In genomic region chr8:71676803-71677202, GRCm38 (mm10) we compare ENCODE assay signal across 8 mouse cellular contexts. TPM values are rescaled to one million over a fixed set of nuclear protein-coding genes. Genes with fewer than 3 reads are reported as not detected.
DNase-seq lines count a peak whose midpoint lies in the region; ATAC-seq lines count a peak whose summit lies in the region.

No protein-coding gene starts in this region.

- no peak for ATAC-seq in lung, embryonic 15.5 days (ENCODE audit: borderline replicate concordance, extremely low read depth, low FRiP score, low TSS enrichment)
- ATAC-seq in forebrain, embryonic 11.5 days (replicated peaks; ENCODE audit: low FRiP score) = no peak
- ATAC-seq in limb, embryonic 11.5 days (ENCODE audit: insufficient number of reproducible peaks, low FRiP score, low TSS enrichment, low read depth) = no peak
- no peak for ATAC-seq in neural tube, embryonic 15.5 days (ENCODE audit: low FRiP score)

- peak overlapping the region; percentile 59 for H3K4me3 ChIP-seq in lung, embryonic 15.5 days
- peak overlapping the region; percentile 59; the same call in 1 of the 2 replicates for H3K4me3 ChIP-seq in forebrain, embryonic 11.5 days (ENCODE audit: low read depth, low read length)
- H3K4me3 ChIP-seq in limb, embryonic 11.5 days (ENCODE audit: low read depth, low read length) = peak overlapping the region; percentile 61; the same call in 1 of the 2 replicates
- H3K4me3 ChIP-seq in neural tube, embryonic 15.5 days (replicated peaks) = peak overlapping the region; percentile 51

- H3K4me1 ChIP-seq in lung, embryonic 15.5 days = peaks cover 27% of the 10 kb centered on the region
- H3K4me1 ChIP-seq in forebrain, embryonic 11.5 days (replicated peaks; ENCODE audit: control insufficient read depth, insufficient read depth, low read length) = peaks cover 7% of the 10 kb centered on the region; the same call in 1 of the 2 replicates
- H3K4me1 ChIP-seq in limb, embryonic 11.5 days (ENCODE audit: control insufficient read depth, insufficient read depth, low read length) = 0 out of 2 replicates have a peak, but pooled peaks cover 5% of the 10 kb centered on the region
- H3K4me1 ChIP-seq in neural tube, embryonic 15.5 days = peaks cover 40% of the 10 kb centered on the region

- H3K9me3 ChIP-seq in lung, embryonic 15.5 days = no peaks in the 10 kb centered on the region
- H3K9me3 ChIP-seq in forebrain, embryonic 11.5 days (ENCODE audit: control insufficient read depth, low read length) = no peaks in the 10 kb centered on the region
- H3K9me3 ChIP-seq in limb, embryonic 11.5 days (ENCODE audit: control insufficient read depth, low read length) = no peaks in the 10 kb centered on the region
- no peaks in the 10 kb centered on the region for H3K9me3 ChIP-seq in neural tube, embryonic 15.5 days (replicated peaks)

- peaks cover 43% of the 10 kb centered on the region for H3K27me3 ChIP-seq in lung, embryonic 15.5 days
- H3K27me3 ChIP-seq in forebrain, embryonic 11.5 days (ENCODE audit: control insufficient read depth, insufficient read depth, low read length) = peaks cover 60% of the 10 kb centered on the region
- peaks cover 50% of the 10 kb centered on the region for H3K27me3 ChIP-seq in limb, embryonic 11.5 days (ENCODE audit: control insufficient read depth, insufficient read depth, low read length)
- H3K27me3 ChIP-seq in neural tube, embryonic 15.5 days (replicated peaks) = peaks cover 61% of the 10 kb centered on the region

- H3K4me2 ChIP-seq in lung, embryonic 15.5 days = peak overlapping the region; percentile 79
- peak overlapping the region; percentile 94 for H3K4me2 ChIP-seq in forebrain, embryonic 11.5 days (ENCODE audit: low read depth, low read length, severe bottlenecking)
- H3K4me2 ChIP-seq in limb, embryonic 11.5 days (ENCODE audit: low read depth, severe bottlenecking) = peak overlapping the region; percentile 91
- H3K4me2 ChIP-seq in neural tube, embryonic 15.5 days = peak overlapping the region; percentile 66

- H3K36me3 ChIP-seq in lung, embryonic 15.5 days = no peaks in the 10 kb centered on the region
- H3K36me3 ChIP-seq in forebrain, embryonic 11.5 days (ENCODE audit: control insufficient read depth, insufficient read depth, low read length) = no peaks in the 10 kb centered on the region
- H3K36me3 ChIP-seq in limb, embryonic 11.5 days (ENCODE audit: control insufficient read depth, insufficient read depth, low read length) = no peaks in the 10 kb centered on the region; the same call in 1 of the 2 replicates
- H3K36me3 ChIP-seq in neural tube, embryonic 15.5 days = no peaks in the 10 kb centered on the region

- WGBS in lung, embryonic 15.5 days = 48% methylated on average over 9 of the region's 9 CpGs
- 59% methylated on average over 9 of the region's 9 CpGs for WGBS in forebrain, embryonic 11.5 days
- WGBS in limb, embryonic 11.5 days = 52% methylated on average over 9 of the region's 9 CpGs
- WGBS in neural tube, embryonic 15.5 days = 55% methylated on average over 9 of the region's 9 CpGs

- no peak for DNase-seq in lung, adult 18-20 months
- no peak for DNase-seq in forebrain, embryonic 11.5 days (ENCODE audit: low spot score)
- DNase-seq in limb, embryonic 11.5 days (ENCODE audit: low spot score) = no peak
- DNase-seq in frontal cortex, adult 2 months (ENCODE audit: extremely low spot score in 1 of 2, low spot score in 1 of 2) = no peak
- DNase-seq in ovary, adult 18-20 months (ENCODE audit: low spot score) = no peak
- DNase-seq in ovary, postnatal 36 days (ENCODE audit: low spot score) = no peak

- peak overlapping the region; percentile 64 for H3K9ac ChIP-seq in lung, embryonic 15.5 days
- H3K9ac ChIP-seq in forebrain, embryonic 11.5 days (ENCODE audit: low read length) = peak overlapping the region; percentile 72; the same call in 1 of the 2 replicates
- H3K9ac ChIP-seq in limb, embryonic 11.5 days (ENCODE audit: low read length) = no peak overlapping the region
- peak overlapping the region; percentile 63; the same call in 1 of the 2 replicates for H3K9ac ChIP-seq in neural tube, embryonic 15.5 days (replicated peaks)

- H3K27ac ChIP-seq in lung, embryonic 15.5 days = peak overlapping the region; percentile 75
- H3K27ac ChIP-seq in forebrain, embryonic 11.5 days (ENCODE audit: low read depth, low read length) = no peak overlapping the region
- H3K27ac ChIP-seq in limb, embryonic 11.5 days (replicated peaks; ENCODE audit: low read depth, low read length) = no peak overlapping the region
- H3K27ac ChIP-seq in neural tube, embryonic 15.5 days (replicated peaks) = peak overlapping the region; percentile 67; the same call in 1 of the 2 replicates

RNA-seq across cellular contexts. Expression of gene Jak3, which starts 0.7 kb away (rescaled TPM):
- 9.9 TPM in 2 replicates for polyA plus RNA-seq in lung, embryonic 15.5 days (2015; fragmentation: Nextera tagmentation; extraction: Ambion mirVana)
- 2.3 TPM in 2 replicates for polyA plus RNA-seq in forebrain, embryonic 11.5 days (2014; fragmentation: Nextera tagmentation; extraction: Ambion mirVana)
- 1.4 and 2.5 TPM in 2 replicates for polyA plus RNA-seq in limb, embryonic 11.5 days (2014; fragmentation: Nextera tagmentation; extraction: Ambion mirVana)
- 7.4 and 11.5 TPM in 2 replicates for polyA plus RNA-seq in neural tube, embryonic 15.5 days (2015; fragmentation: Nextera tagmentation; extraction: Ambion mirVana)
- 5.6 and 5.7 TPM in 2 replicates for polyA plus RNA-seq in frontal cortex, adult 2 months (2012; rRNA removed)

RNA-seq across cellular contexts. Expression of gene Unc13a, which starts 5.2 kb away (rescaled TPM):
- 0.66 and 0.81 TPM in 2 replicates for polyA plus RNA-seq in lung, embryonic 15.5 days (2015; fragmentation: Nextera tagmentation; extraction: Ambion mirVana)
- polyA plus RNA-seq in forebrain, embryonic 11.5 days (2014; fragmentation: Nextera tagmentation; extraction: Ambion mirVana) = 6.5 and 6.6 TPM in 2 replicates
- polyA plus RNA-seq in limb, embryonic 11.5 days (2014; fragmentation: Nextera tagmentation; extraction: Ambion mirVana) = 0.50 and 0.59 TPM in 2 replicates
- polyA plus RNA-seq in neural tube, embryonic 15.5 days (2015; fragmentation: Nextera tagmentation; extraction: Ambion mirVana) = 18.1 and 22.2 TPM in 2 replicates
- 172 and 176 TPM in 2 replicates for polyA plus RNA-seq in frontal cortex, adult 2 months (2012; rRNA removed)

RNA-seq across cellular contexts. Expression of gene Insl3, which starts 12.2 kb away (rescaled TPM):
- 0.63 and 1.3 TPM in 2 replicates for polyA plus RNA-seq in lung, embryonic 15.5 days (2015; fragmentation: Nextera tagmentation; extraction: Ambion mirVana)
- polyA plus RNA-seq in forebrain, embryonic 11.5 days (2014; fragmentation: Nextera tagmentation; extraction: Ambion mirVana) = not detected in 2 replicates
- not detected in 2 replicates for polyA plus RNA-seq in limb, embryonic 11.5 days (2014; fragmentation: Nextera tagmentation; extraction: Ambion mirVana)
- 1.4 and 2.8 TPM in 2 replicates for polyA plus RNA-seq in neural tube, embryonic 15.5 days (2015; fragmentation: Nextera tagmentation; extraction: Ambion mirVana)
- 1.4 and 1.8 TPM in 2 replicates for polyA plus RNA-seq in frontal cortex, adult 2 months (2012; rRNA removed)

RNA-seq across cellular contexts. Expression of gene B3gnt3, which starts 24.8 kb away (rescaled TPM):
- polyA plus RNA-seq in lung, embryonic 15.5 days (2015; fragmentation: Nextera tagmentation; extraction: Ambion mirVana) = 3.3 and 3.6 TPM in 2 replicates
- 0.51 and 0.64 TPM in 2 replicates for polyA plus RNA-seq in forebrain, embryonic 11.5 days (2014; fragmentation: Nextera tagmentation; extraction: Ambion mirVana)
- 0.35 and 0.61 TPM in 2 replicates for polyA plus RNA-seq in limb, embryonic 11.5 days (2014; fragmentation: Nextera tagmentation; extraction: Ambion mirVana)
- polyA plus RNA-seq in neural tube, embryonic 15.5 days (2015; fragmentation: Nextera tagmentation; extraction: Ambion mirVana) = 0.56 and 1.3 TPM in 2 replicates
- 0.71 and 1.0 TPM in 2 replicates for polyA plus RNA-seq in frontal cortex, adult 2 months (2012; rRNA removed)

RNA-seq across cellular contexts. Expression of gene Fcho1, which starts 48.7 kb away (rescaled TPM):
- polyA plus RNA-seq in lung, embryonic 15.5 days (2015; fragmentation: Nextera tagmentation; extraction: Ambion mirVana) = 4.8 and 7.6 TPM in 2 replicates
- 21.3 and 23.2 TPM in 2 replicates for polyA plus RNA-seq in forebrain, embryonic 11.5 days (2014; fragmentation: Nextera tagmentation; extraction: Ambion mirVana)
- polyA plus RNA-seq in limb, embryonic 11.5 days (2014; fragmentation: Nextera tagmentation; extraction: Ambion mirVana) = 2.7 and 3.4 TPM in 2 replicates
- polyA plus RNA-seq in neural tube, embryonic 15.5 days (2015; fragmentation: Nextera tagmentation; extraction: Ambion mirVana) = 81.2 and 85.0 TPM in 2 replicates
- 201 and 208 TPM in 2 replicates for polyA plus RNA-seq in frontal cortex, adult 2 months (2012; rRNA removed)

Comparison
In these comparisons a context has a peak if more than half of its experiments do, and no peak if none do; other contexts are left out.
1. H3K27ac ChIP-seq: peak in lung, embryonic 15.5 days (single experiment) and neural tube, embryonic 15.5 days (single experiment); none in forebrain, embryonic 11.5 days (single experiment) and limb, embryonic 11.5 days (single experiment).
2. Peak in every context shown above with its lines, with median percentiles within 50 percentile points of each other: H3K4me2 ChIP-seq and H3K4me3 ChIP-seq.